Comparison of ENCODE assay signal across 11 mouse cellular contexts in genomic region chr8:111658819-111659423, GRCm38 (mm10). TPM values are rescaled to one million over a fixed set of nuclear protein-coding genes. Genes with fewer than 3 reads are reported as not detected.
A peak's percentile ranks its signal among the peaks of the same experiment; 100 is the strongest.
DNase-seq lines count a peak whose midpoint lies in the region; ATAC-seq and TF ChIP-seq lines count a peak whose summit lies in the region.
"Had no signal": no experiment of that assay in that cellular context is flagged by ENCODE, and none has a peak within 500 bp of the region (broad histone marks: within the 10 kb centered on the region; RNA-seq: fewer than 3 reads in every experiment).

No protein-coding gene starts in this region.

- no peak overlapping the region for H3K9ac ChIP-seq in heart, embryonic 15.5 days
- H3K9ac ChIP-seq in stomach, postnatal 0 days (ENCODE audit: low read length) = no peak overlapping the region

- H3K27me3 ChIP-seq in spleen, adult 2 months (ENCODE audit: control insufficient read depth, insufficient read depth, low read length) = no peaks in the 10 kb centered on the region
- no peaks in the 10 kb centered on the region for H3K27me3 ChIP-seq in heart, embryonic 15.5 days
- H3K27me3 ChIP-seq in stomach, postnatal 0 days (ENCODE audit: control insufficient read depth, insufficient read depth, low read length) = no peaks in the 10 kb centered on the region

- no peak for TF ChIP-seq EP300 in stomach, postnatal 0 days (optimal IDR thresholded peaks at IDR 0.05)

- DNase-seq in frontal cortex, postnatal 14 days (ENCODE audit: low spot score in 2 of 2) = no peak
- DNase-seq in spleen, adult 2 months (ENCODE audit: low read depth in 1 of 2, low spot score in 2 of 2) = no peak
- DNase-seq in spleen, adult 18-20 months = no peak
- DNase-seq in stomach, postnatal 0 days (ENCODE audit: low spot score) = peak; percentile 30
- DNase-seq in ovary, postnatal 14 days (ENCODE audit: low spot score) = no peak
- DNase-seq in embryo, embryonic 9.5 days (ENCODE audit: extremely low spot score) = no peak
- DNase-seq: thymus, postnatal 4 days had no signal

- peak; percentile 81 for ATAC-seq in frontal cortex, adult (ENCODE audit: low TSS enrichment)
- ATAC-seq in heart, embryonic 15.5 days (replicated peaks; ENCODE audit: insufficient number of reproducible peaks, insufficient read depth, low FRiP score, low read depth) = 0 out of 2 replicates have a peak, but pooled peaks have one; percentile 54
- ATAC-seq in stomach, postnatal 0 days (ENCODE audit: low FRiP score, low TSS enrichment) = peak; percentile 57; the same call in 1 of the 2 replicates

- no peaks in the 10 kb centered on the region for H3K9me3 ChIP-seq in heart, embryonic 15.5 days (replicated peaks)
- no peaks in the 10 kb centered on the region for H3K9me3 ChIP-seq in stomach, postnatal 0 days (ENCODE audit: control insufficient read depth, low read length)

- H3K4me2 ChIP-seq in heart, embryonic 15.5 days = no peak overlapping the region
- H3K4me2 ChIP-seq in stomach, postnatal 0 days (replicated peaks; ENCODE audit: low read depth) = no peak overlapping the region

- 17% methylated on average over 6 of the region's 6 CpGs for WGBS in spleen, adult 2 months
- WGBS in heart, embryonic 15.5 days = 42% methylated on average over 6 of the region's 6 CpGs
- 65% methylated on average over 6 of the region's 6 CpGs for WGBS in stomach, postnatal 0 days

- TF ChIP-seq CTCF in spleen, adult 2 months (IDR thresholded peaks at IDR 0.05; ENCODE audit: extremely low read depth, insufficient read depth, insufficient read length, insufficient replicate concordance) = no peak
- TF ChIP-seq CTCF in stomach, postnatal 0 days (IDR thresholded peaks at IDR 0.05; ENCODE audit: low read depth) = no peak

- H3K27ac ChIP-seq in spleen, adult 2 months (ENCODE audit: insufficient read depth, low read length) = peak overlapping the region; percentile 68; the same call in 1 of the 2 replicates
- H3K27ac ChIP-seq in heart, embryonic 15.5 days = peak overlapping the region; percentile 61
- no peak overlapping the region; the same call in 1 of the 2 replicates for H3K27ac ChIP-seq in stomach, postnatal 0 days (replicated peaks)

- peaks cover 6% of the 10 kb centered on the region for H3K4me1 ChIP-seq in spleen, adult 2 months (ENCODE audit: control insufficient read depth, insufficient read depth, insufficient read length)
- H3K4me1 ChIP-seq in heart, embryonic 15.5 days (replicated peaks) = peaks cover 24% of the 10 kb centered on the region
- H3K4me1 ChIP-seq in stomach, postnatal 0 days (replicated peaks; ENCODE audit: control insufficient read depth, insufficient read depth) = no peaks in the 10 kb centered on the region

- 0 out of 2 replicates have a peak, but pooled peaks cover 2% of the 10 kb centered on the region for H3K36me3 ChIP-seq in spleen, adult 2 months (ENCODE audit: control insufficient read depth, insufficient read depth, low read length)
- peaks cover 7% of the 10 kb centered on the region; the same call in 1 of the 2 replicates for H3K36me3 ChIP-seq in heart, embryonic 15.5 days
- no peaks in the 10 kb centered on the region for H3K36me3 ChIP-seq in stomach, postnatal 0 days (ENCODE audit: control insufficient read depth, insufficient read depth, low read length)

- no peak overlapping the region for H3K4me3 ChIP-seq in spleen, adult 2 months (ENCODE audit: extremely low read depth, insufficient read depth, insufficient read length)
- no peak overlapping the region for H3K4me3 ChIP-seq in heart, embryonic 15.5 days
- H3K4me3 ChIP-seq in stomach, postnatal 0 days (ENCODE audit: low read depth, low read length) = no peak overlapping the region

- no peak for TF ChIP-seq POLR2A in spleen, adult 2 months (IDR thresholded peaks at IDR 0.05; ENCODE audit: low read depth, low read length)

RNA-seq across cellular contexts. Expression of gene Zfp1, which starts 15.7 kb away (rescaled TPM):
- polyA plus RNA-seq in spleen, adult 2 months (2012; rRNA removed) = 4.9 and 5.2 TPM in 2 replicates
- polyA plus RNA-seq in heart, embryonic 15.5 days (2015; fragmentation: Nextera tagmentation; extraction: Ambion mirVana) = 11.7 and 15.0 TPM in 2 replicates
- polyA plus RNA-seq in stomach, postnatal 0 days (2015; fragmentation: Nextera tagmentation; extraction: Ambion mirVana) = 10.5 and 10.9 TPM in 2 replicates

RNA-seq across cellular contexts. Expression of gene Ldhd, which starts 28.7 kb away (rescaled TPM):
- 1.2 and 1.8 TPM in 2 replicates for polyA plus RNA-seq in spleen, adult 2 months (2012; rRNA removed)
- polyA plus RNA-seq in heart, embryonic 15.5 days (2015; fragmentation: Nextera tagmentation; extraction: Ambion mirVana) = 0.79 and 1.0 TPM in 2 replicates
- polyA plus RNA-seq in stomach, postnatal 0 days (2015; fragmentation: Nextera tagmentation; extraction: Ambion mirVana) = 5.3 and 5.6 TPM in 2 replicates

RNA-seq across cellular contexts. Expression of gene Ctrb1, which starts 31.9 kb away (rescaled TPM):
- 23,675 and 41,549 TPM in 2 replicates for polyA plus RNA-seq in spleen, adult 2 months (2012; rRNA removed)
- 0.43 and 2.9 TPM in 2 replicates for polyA plus RNA-seq in heart, embryonic 15.5 days (2015; fragmentation: Nextera tagmentation; extraction: Ambion mirVana)
- 20.2 and 24.1 TPM in 2 replicates for polyA plus RNA-seq in stomach, postnatal 0 days (2015; fragmentation: Nextera tagmentation; extraction: Ambion mirVana)
- polyA plus RNA-seq: kidney, embryonic 14.5 days; lung, embryonic 16.5 days had no signal

Comparison
In these comparisons a context has a peak if more than half of its experiments do, and no peak if none do; other contexts are left out.
1. RNA of gene Ctrb1, which starts 31.9 kb away (polyA plus RNA-seq): 23,675 to 41,549 TPM in spleen, adult 2 months; 20.2 to 24.1 TPM in stomach, postnatal 0 days and 0.43 to 2.9 TPM in heart, embryonic 15.5 days; every median in the first group is over 100 times any median in the second.
2. Peak in every context shown above with its lines, with median percentiles within 50 percentile points of each other: ATAC-seq.